Mouse (Mus musculus) splenic B cell, adult 2 months (primary cell): ENCODE results near the gene Casp1.

Source experiments
- DNase-seq: peaks from one replicate; pipeline ENCODE4 v3.0.0-alpha.2; 2011; ENCODE audit warnings: low read depth, low spot score
- H3K27me3 ChIP-seq: 2 replicates; pipeline ENCODE4 v1.6.1; 2012; ENCODE audit warnings: mild to moderate bottlenecking, low read length, moderate library complexity, mixed read lengths; ENCODE audit not compliant: control insufficient read depth, poor library complexity, insufficient read depth, severe bottlenecking
- H3K36me3 ChIP-seq: 2 replicates; pipeline ENCODE4 v1.6.1; 2012; ENCODE audit warnings: mild to moderate bottlenecking, low read length, moderate library complexity, mixed read lengths; ENCODE audit not compliant: control insufficient read depth, poor library complexity, insufficient read depth, severe bottlenecking

Casp1 gene

DNA sequence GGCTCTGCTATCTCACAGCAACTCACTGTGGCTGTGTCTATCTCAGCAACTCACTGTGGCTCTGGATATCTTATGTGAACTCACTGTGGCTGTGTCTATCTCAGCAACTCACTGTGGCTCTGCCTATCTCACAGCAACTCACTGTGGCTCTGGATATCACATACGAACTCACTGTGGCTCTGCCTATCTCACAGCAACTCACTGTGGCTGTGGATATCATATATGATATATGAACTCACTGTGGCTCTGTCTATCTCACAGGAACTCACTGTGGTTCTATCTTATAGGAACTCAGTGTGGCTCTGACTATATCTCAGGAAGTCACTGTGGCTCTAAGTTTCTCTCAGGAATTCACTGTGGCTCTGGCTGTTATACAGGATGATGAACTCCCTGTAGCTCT lies 44.8 kb downstream of the Casp1 start:
- DNase-seq, result no peak
- no peaks in the 10 kb centered on the region for H3K36me3 ChIP-seq
- no peaks in the 10 kb centered on the region for H3K27me3 ChIP-seq

- DNase-seq, result no peak
- no peaks in the 10 kb centered on the region for H3K36me3 ChIP-seq
- no peaks in the 10 kb centered on the region for H3K27me3 ChIP-seq
These were observed 45.8 kb downstream of the Casp1 start for GRCm38 (mm10) chr9:5344090-5344489.

- no peaks in the 10 kb centered on the region for H3K36me3 ChIP-seq
- H3K27me3 ChIP-seq, result no peaks in the 10 kb centered on the region
- DNase-seq, result no peak
These were observed 47.1 kb downstream of the Casp1 start, which contains the start of gene Casp12 for GRCm38 (mm10) chr9:5345291-5345898. Gene Casp12 (plus strand): TSS chr9:5345430.

DNA sequence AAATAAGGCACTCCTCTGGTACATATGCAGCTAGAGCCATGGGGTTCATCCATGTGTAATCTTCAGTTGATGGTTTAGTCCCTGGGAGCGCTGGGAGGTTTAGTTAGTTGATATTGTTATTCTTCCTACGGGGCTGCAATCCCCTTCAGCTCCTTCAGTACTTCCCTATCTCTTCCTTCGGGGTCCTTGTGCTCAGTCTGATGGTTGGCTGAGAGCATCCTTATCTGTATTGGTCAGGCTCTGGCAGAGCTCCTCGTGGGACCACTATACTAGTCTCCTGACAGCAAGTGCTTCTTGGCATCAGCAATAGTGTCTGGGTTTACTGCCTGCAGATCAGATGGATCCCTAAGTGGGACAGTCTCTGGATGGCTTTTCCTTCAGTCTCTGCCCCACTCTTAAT lies 49.1 kb downstream of the Casp1 start:
- Histone ChIP-seq H3K36me3 (no peaks in the 10 kb centered on the region), H3K27me3 (no peaks in the 10 kb centered on the region)
- no peak for DNase-seq

DNA sequence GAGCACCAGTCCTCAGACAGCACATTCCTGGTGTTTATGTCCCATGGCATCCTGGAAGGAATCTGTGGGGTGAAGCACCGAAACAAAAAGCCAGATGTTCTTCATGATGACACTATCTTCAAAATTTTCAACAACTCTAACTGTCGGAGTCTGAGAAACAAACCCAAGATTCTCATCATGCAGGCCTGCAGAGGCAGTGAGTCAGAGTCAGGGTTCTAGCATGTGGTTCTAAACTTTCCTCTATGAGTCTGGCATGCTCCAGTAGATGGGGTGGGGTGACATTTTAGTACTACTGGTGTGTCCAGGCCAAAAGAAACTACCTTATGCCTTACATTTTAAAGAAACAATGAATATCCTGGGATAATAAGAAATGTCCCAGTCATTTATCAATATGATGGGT lies 55.4 kb downstream of the Casp1 start:
- DNase-seq, result no peak
- Histone ChIP-seq H3K27me3 (no peaks in the 10 kb centered on the region), H3K36me3 (no peaks in the 10 kb centered on the region)

DNA sequence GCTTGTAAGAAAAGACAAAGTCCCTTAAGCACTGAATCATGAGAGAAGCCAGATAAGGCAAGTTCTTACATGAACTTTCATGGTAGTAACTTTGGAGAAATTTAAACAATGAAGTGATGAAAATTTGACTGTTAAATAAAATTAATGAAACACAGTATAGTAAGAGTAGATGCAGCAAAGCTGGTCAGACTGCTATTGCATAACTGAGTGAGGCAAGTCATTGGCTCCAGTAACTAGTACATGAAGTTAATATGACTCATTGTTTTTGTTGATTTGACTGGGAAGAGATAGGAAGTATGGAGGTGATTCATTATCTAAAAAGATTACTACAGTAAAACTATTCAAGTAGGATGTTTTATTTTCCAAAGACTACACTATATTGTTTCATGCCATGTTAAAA lies 58.5 kb downstream of the Casp1 start:
- no peak for DNase-seq
- Histone ChIP-seq H3K36me3 (no peaks in the 10 kb centered on the region), H3K27me3 (no peaks in the 10 kb centered on the region)
